Mouse (Mus musculus): ENCODE data around the gene Dlg2.

Dlg2 gene

GRCm38 (mm10) chr7:90540811-90541323 is 64.4 kb downstream of the Dlg2 start:
- DNase-seq = no peak

- no peak for DNase-seq
Measured at GRCm38 (mm10) chr7:90553399-90553798, 76.9 kb downstream of the Dlg2 start.

- DNase-seq = no peak
Measured at GRCm38 (mm10) chr7:90554421-90554820, 77.9 kb downstream of the Dlg2 start.

- DNase-seq = no peak
Measured at GRCm38 (mm10) chr7:90569130-90569529, 92.7 kb downstream of the Dlg2 start.

GRCm38 (mm10) chr7:90587795-90588194 is 111.3 kb downstream of the Dlg2 start:
- no peak for DNase-seq

- DNase-seq = no peak
Measured at GRCm38 (mm10) chr7:90588318-90588717, 111.8 kb downstream of the Dlg2 start.

GRCm38 (mm10) chr7:90609764-90610163 is 133.3 kb downstream of the Dlg2 start:
- no peak for DNase-seq

GRCm38 (mm10) chr7:90630546-90630945 is 154.1 kb downstream of the Dlg2 start:
- no peak for DNase-seq

- no peak for DNase-seq
Measured at GRCm38 (mm10) chr7:90649512-90649911, 173.0 kb downstream of the Dlg2 start.

GRCm38 (mm10) chr7:90651128-90651527 is 174.7 kb downstream of the Dlg2 start:
- no peak for DNase-seq

GRCm38 (mm10) chr7:90651611-90652010 is 175.1 kb downstream of the Dlg2 start:
- DNase-seq = no peak

- no peak for DNase-seq
Measured at GRCm38 (mm10) chr7:90658593-90658992, 182.1 kb downstream of the Dlg2 start.

- no peak for DNase-seq
Measured at GRCm38 (mm10) chr7:90694050-90694449, 217.6 kb downstream of the Dlg2 start.

GRCm38 (mm10) chr7:90696181-90696950 is 219.9 kb downstream of the Dlg2 start:
- no peak for DNase-seq

GRCm38 (mm10) chr7:90703163-90703852 is 226.8 kb downstream of the Dlg2 start:
- no peak for DNase-seq

- DNase-seq = no peak
Measured at GRCm38 (mm10) chr7:90703951-90704350, 227.5 kb downstream of the Dlg2 start.

- no peak for DNase-seq
Measured at GRCm38 (mm10) chr7:90734086-90734485, 257.6 kb downstream of the Dlg2 start.

GRCm38 (mm10) chr7:90736369-90736768 is 259.9 kb downstream of the Dlg2 start:
- no peak for DNase-seq

- DNase-seq = no peak
Measured at GRCm38 (mm10) chr7:90748636-90749035, 272.2 kb downstream of the Dlg2 start.

GRCm38 (mm10) chr7:90787945-90788344 is 311.5 kb downstream of the Dlg2 start:
- DNase-seq = no peak

- no peak for DNase-seq
Measured at GRCm38 (mm10) chr7:90791522-90791921, 315.1 kb downstream of the Dlg2 start.

- no peak for DNase-seq
Measured at GRCm38 (mm10) chr7:90825640-90826039, 349.2 kb downstream of the Dlg2 start.

- DNase-seq = no peak
Measured at GRCm38 (mm10) chr7:90841276-90841675, 364.8 kb downstream of the Dlg2 start.

Measured in thymus, postnatal 36 days (tissue).